Mouse (Mus musculus): ENCODE data around the gene Timm50. TPM values are rescaled to one million over a fixed set of nuclear protein-coding genes. Genes with fewer than 3 reads are reported as not detected.

The Timm50 gene
- polyA plus RNA-seq (2015; fragmentation: Nextera tagmentation; extraction: Ambion mirVana) = 129 and 131 TPM in 2 replicates

- under 1% methylated on average over 45 of the region's 45 CpGs for WGBS
- Histone ChIP-seq H3K36me3 (peaks cover 38% of the 10 kb centered on the region), H3K9me3 (no peaks in the 10 kb centered on the region), H3K27me3 (no peaks in the 10 kb centered on the region), H3K4me2 (peak within 1 kb of the TSS; percentile 78), H3K4me1 (replicated peaks) (peaks cover 18% of the 10 kb centered on the region), H3K9ac (peak within 1 kb of the TSS; percentile 87), H3K4me3 (peak within 1 kb of the TSS; percentile 99), H3K27ac (replicated peaks) (peak within 1 kb of the TSS; percentile 82)
- peak; percentile 96 for ATAC-seq (ENCODE audit: low FRiP score, low read depth)
Measured at GRCm38 (mm10) chr7:28311926-28312543, at the start of gene Timm50. Gene Timm50 (minus strand): TSS chr7:28312072.

- Histone ChIP-seq H3K4me3 (no peak overlapping the region), H3K27ac (replicated peaks) (no peak overlapping the region), H3K9me3 (no peaks in the 10 kb centered on the region), H3K9ac (no peak overlapping the region), H3K4me2 (no peak overlapping the region), H3K36me3 (peaks cover 9% of the 10 kb centered on the region; the same call in 1 of the 2 replicates), H3K4me1 (replicated peaks) (peaks cover 9% of the 10 kb centered on the region; the same call in 1 of the 2 replicates), H3K27me3 (no peaks in the 10 kb centered on the region)
- 93% methylated on average over 6 of the region's 6 CpGs for WGBS
- ATAC-seq (ENCODE audit: low FRiP score, low read depth) = no peak
Measured at GRCm38 (mm10) chr7:28360291-28360690, 48.4 kb upstream of the Timm50 start.

- no peak overlapping the region for H3K27ac ChIP-seq (replicated peaks)
- no peaks in the 10 kb centered on the region for H3K9me3 ChIP-seq
- H3K4me3 ChIP-seq = no peak overlapping the region
- no peak overlapping the region for H3K4me2 ChIP-seq
- no peak for ATAC-seq (ENCODE audit: low FRiP score, low read depth)
- peaks cover 9% of the 10 kb centered on the region; the same call in 1 of the 2 replicates for H3K36me3 ChIP-seq
- WGBS = 88% methylated on average over 10 of the region's 10 CpGs
- no peak overlapping the region for H3K9ac ChIP-seq
- H3K4me1 ChIP-seq (replicated peaks) = peaks cover 9% of the 10 kb centered on the region; the same call in 1 of the 2 replicates
- no peaks in the 10 kb centered on the region for H3K27me3 ChIP-seq
Measured at GRCm38 (mm10) chr7:28359854-28360253, 48.0 kb upstream of the Timm50 start.

GRCm38 (mm10) chr7:28358431-28358830 is 46.6 kb upstream of the Timm50 start:
- Histone ChIP-seq H3K27ac (replicated peaks) (0 out of 2 replicates have a peak overlapping the region, but pooled peaks have one; percentile 42), H3K4me1 (replicated peaks) (peaks cover 9% of the 10 kb centered on the region; the same call in 1 of the 2 replicates), H3K36me3 (peaks cover 21% of the 10 kb centered on the region), H3K4me2 (no peak overlapping the region), H3K27me3 (no peaks in the 10 kb centered on the region), H3K9ac (no peak overlapping the region), H3K9me3 (no peaks in the 10 kb centered on the region), H3K4me3 (no peak overlapping the region)
- no peak for ATAC-seq (ENCODE audit: low FRiP score, low read depth)
- 73% methylated on average over 7 of the region's 7 CpGs for WGBS

- Histone ChIP-seq H3K4me2 (no peak overlapping the region), H3K9me3 (no peaks in the 10 kb centered on the region), H3K4me3 (no peak overlapping the region), H3K27ac (replicated peaks) (no peak overlapping the region), H3K9ac (no peak overlapping the region), H3K27me3 (no peaks in the 10 kb centered on the region), H3K36me3 (peaks cover 26% of the 10 kb centered on the region), H3K4me1 (replicated peaks) (peaks cover 9% of the 10 kb centered on the region; the same call in 1 of the 2 replicates)
- no peak for ATAC-seq (ENCODE audit: low FRiP score, low read depth)
- WGBS = 20% methylated on average over 5 of the region's 5 CpGs
Measured at GRCm38 (mm10) chr7:28357984-28358383, 46.1 kb upstream of the Timm50 start.

GRCm38 (mm10) chr7:28356981-28357380 is 45.1 kb upstream of the Timm50 start:
- H3K27ac ChIP-seq (replicated peaks) = peak overlapping the region; percentile 64

GRCm38 (mm10) chr7:28355221-28355620 is 43.3 kb upstream of the Timm50 start:
- H3K9me3 ChIP-seq = no peaks in the 10 kb centered on the region
- no peak overlapping the region for H3K9ac ChIP-seq
- WGBS = 87% methylated on average over 3 of the region's 3 CpGs
- H3K4me3 ChIP-seq = no peak overlapping the region
- H3K27ac ChIP-seq (replicated peaks) = no peak overlapping the region
- H3K27me3 ChIP-seq = no peaks in the 10 kb centered on the region
- H3K36me3 ChIP-seq = peaks cover 23% of the 10 kb centered on the region
- ATAC-seq (ENCODE audit: low FRiP score, low read depth) = no peak
- H3K4me1 ChIP-seq (replicated peaks) = peaks cover 21% of the 10 kb centered on the region
- no peak overlapping the region for H3K4me2 ChIP-seq

More at GRCm38 (mm10) chr7:28356981-28357380, 45.1 kb upstream of the Timm50 start:
- no peak for ATAC-seq (ENCODE audit: low FRiP score, low read depth)
- no peak overlapping the region for H3K9ac ChIP-seq
- no peaks in the 10 kb centered on the region for H3K9me3 ChIP-seq
- H3K36me3 ChIP-seq = peaks cover 25% of the 10 kb centered on the region
- no peaks in the 10 kb centered on the region for H3K27me3 ChIP-seq
- 3% methylated on average over 5 of the region's 5 CpGs for WGBS
- H3K4me1 ChIP-seq (replicated peaks) = peaks cover 11% of the 10 kb centered on the region
- H3K4me3 ChIP-seq = no peak overlapping the region
- no peak overlapping the region for H3K4me2 ChIP-seq

GRCm38 (mm10) chr7:28354596-28354995 is 42.7 kb upstream of the Timm50 start:
- Histone ChIP-seq H3K4me3 (no peak overlapping the region), H3K4me2 (no peak overlapping the region), H3K4me1 (replicated peaks) (peaks cover 27% of the 10 kb centered on the region), H3K36me3 (peaks cover 23% of the 10 kb centered on the region), H3K27me3 (no peaks in the 10 kb centered on the region), H3K27ac (replicated peaks) (no peak overlapping the region), H3K9me3 (no peaks in the 10 kb centered on the region), H3K9ac (no peak overlapping the region)
- WGBS = 92% methylated on average over 3 of the region's 3 CpGs
- no peak for ATAC-seq (ENCODE audit: low FRiP score, low read depth)

- H3K27me3 ChIP-seq = no peaks in the 10 kb centered on the region
- no peak overlapping the region for H3K4me3 ChIP-seq
- H3K36me3 ChIP-seq = peaks cover 23% of the 10 kb centered on the region
- no peak for ATAC-seq (ENCODE audit: low FRiP score, low read depth)
- WGBS = 93% methylated on average over 3 of the region's 3 CpGs
- H3K4me2 ChIP-seq = no peak overlapping the region
- H3K4me1 ChIP-seq (replicated peaks) = peaks cover 30% of the 10 kb centered on the region
- no peak overlapping the region for H3K9ac ChIP-seq
- H3K27ac ChIP-seq (replicated peaks) = no peak overlapping the region
- no peaks in the 10 kb centered on the region for H3K9me3 ChIP-seq
Measured at GRCm38 (mm10) chr7:28354113-28354581, 42.3 kb upstream of the Timm50 start.

- Histone ChIP-seq H3K4me3 (no peak overlapping the region), H3K9me3 (no peaks in the 10 kb centered on the region), H3K4me2 (no peak overlapping the region), H3K9ac (no peak overlapping the region), H3K36me3 (peaks cover 23% of the 10 kb centered on the region), H3K4me1 (replicated peaks) (peaks cover 28% of the 10 kb centered on the region), H3K27me3 (no peaks in the 10 kb centered on the region), H3K27ac (replicated peaks) (no peak overlapping the region)
- no peak for ATAC-seq (ENCODE audit: low FRiP score, low read depth)
- 91% methylated on average over 2 of the region's 2 CpGs for WGBS
Measured at GRCm38 (mm10) chr7:28353267-28353666, 41.4 kb upstream of the Timm50 start.

GRCm38 (mm10) chr7:28351676-28352191 is 39.9 kb upstream of the Timm50 start:
- ATAC-seq (ENCODE audit: low FRiP score, low read depth) = no peak
- Histone ChIP-seq H3K9me3 (no peaks in the 10 kb centered on the region), H3K27me3 (no peaks in the 10 kb centered on the region), H3K27ac (replicated peaks) (no peak overlapping the region), H3K36me3 (peaks cover 23% of the 10 kb centered on the region), H3K4me3 (peak overlapping the region; percentile 87), H3K9ac (peak overlapping the region; percentile 93), H3K4me2 (peak overlapping the region; percentile 89), H3K4me1 (replicated peaks) (peaks cover 21% of the 10 kb centered on the region)
- WGBS = 47% methylated on average over 4 of the region's 4 CpGs

GRCm38 (mm10) chr7:28350155-28350883 is 38.4 kb upstream of the Timm50 start, which contains the start of gene Rps16:
Gene Rps16 (plus strand): TSS chr7:28350652.
- Histone ChIP-seq H3K36me3 (peaks cover 23% of the 10 kb centered on the region), H3K9ac (peak within 1 kb of the TSS; percentile 93), H3K4me1 (replicated peaks) (peaks cover 21% of the 10 kb centered on the region), H3K4me2 (peak within 1 kb of the TSS; percentile 89), H3K27me3 (no peaks in the 10 kb centered on the region), H3K4me3 (peak within 1 kb of the TSS; percentile 87), H3K27ac (replicated peaks) (peak within 1 kb of the TSS; percentile 93), H3K9me3 (no peaks in the 10 kb centered on the region)
- peak; percentile 95 for ATAC-seq (ENCODE audit: low FRiP score, low read depth)
- WGBS = under 1% methylated on average over 50 of the region's 50 CpGs

Data from hindbrain, embryonic 15.5 days (tissue).